Mouse (Mus musculus): Measurements from ENCODE around the gene Sdk1.

GRCm38 (mm10) chr5:141524801-141525715 lies 283.8 kb downstream of the Sdk1 start:
- TF ChIP-seq POLR2A (IDR thresholded peaks at IDR 0.05; ENCODE audit: control insufficient read depth, low read depth, low read length) = no peak
- no peak for TF ChIP-seq CTCF (IDR thresholded peaks at IDR 0.05; ENCODE audit: control insufficient read depth, insufficient read depth, insufficient replicate concordance, low read depth, low read length)

Measured in testis, adult 2 months (tissue).